Mouse (Mus musculus): ENCODE results near the gene Crct1.

The Crct1 gene

GRCm38 (mm10) chr3:93015460-93016104 is at the start of gene Crct1:
Gene Crct1 (minus strand): TSS chr3:93015687.
- DNase-seq (ENCODE audit: low read depth): no peak

DNA sequence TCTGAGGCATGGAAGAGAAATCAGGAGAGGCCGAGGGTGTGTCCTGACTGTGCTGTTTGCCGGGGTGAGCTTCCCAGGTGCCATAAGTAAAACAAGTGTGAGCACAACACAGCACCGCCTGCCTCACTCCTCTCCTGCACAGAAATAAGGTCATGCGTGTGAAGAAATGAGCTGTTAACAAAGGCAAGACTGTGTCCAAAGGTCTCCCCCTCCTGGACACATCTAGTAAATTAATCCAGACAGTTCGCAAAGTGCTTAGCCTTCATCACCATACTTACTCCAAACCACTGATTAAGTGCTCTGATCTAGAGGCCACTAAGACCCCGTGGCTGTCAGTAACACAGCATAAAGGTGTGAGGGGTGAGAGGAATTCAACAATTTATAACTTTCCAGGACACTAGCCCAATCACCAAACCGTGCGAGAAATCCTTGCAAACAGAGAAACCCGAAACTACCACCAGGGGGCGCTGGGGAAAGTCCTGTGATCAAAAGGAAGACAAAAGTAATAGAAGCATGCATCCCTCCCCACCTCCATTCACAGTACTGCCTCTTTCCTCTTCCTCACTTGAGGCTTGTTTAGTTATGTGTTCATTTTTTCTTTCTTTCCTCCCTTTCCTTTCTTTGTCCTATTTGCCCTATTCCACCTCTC is 37.5 kb upstream of the Crct1 start:
- no peak for DNase-seq (ENCODE audit: low read depth)

DNA sequence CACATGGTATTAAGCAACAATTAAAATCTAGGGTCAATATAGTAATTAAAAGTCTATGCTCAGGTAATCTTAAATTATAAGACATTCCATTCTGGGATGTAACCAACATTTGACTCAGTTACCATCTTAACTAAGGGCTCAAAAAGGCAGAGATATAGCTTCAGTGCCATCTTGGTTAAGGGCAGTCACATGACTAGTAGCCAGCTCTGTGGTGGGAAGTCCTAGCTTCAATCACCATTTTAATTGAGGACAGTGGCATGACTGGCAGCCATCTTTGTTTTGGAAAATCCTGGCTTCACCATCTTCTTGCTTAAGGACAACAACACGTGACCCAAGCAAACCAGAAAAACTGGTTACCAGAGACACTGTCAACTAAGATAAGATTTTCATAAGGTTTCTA is 34.7 kb upstream of the Crct1 start:
- no peak for DNase-seq (ENCODE audit: low read depth)

DNA sequence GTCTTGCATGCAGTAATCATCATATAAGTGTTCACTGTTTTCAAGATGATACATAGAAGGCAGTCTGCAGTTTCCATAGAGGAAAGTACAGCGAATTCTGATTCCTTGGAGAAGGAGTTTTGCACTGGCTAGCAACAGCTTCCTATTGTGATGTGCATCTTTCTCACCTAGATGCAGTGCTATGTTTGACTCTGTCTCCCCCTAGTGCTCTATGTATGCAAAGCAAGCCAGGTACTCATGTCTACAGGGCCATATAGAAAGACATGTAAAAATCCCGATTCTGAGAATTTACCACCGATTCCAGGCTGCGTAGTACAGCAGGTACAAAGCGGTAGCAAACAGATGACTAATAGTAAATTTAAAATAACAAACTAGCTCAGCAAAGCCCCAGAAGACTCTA is 16.0 kb upstream of the Crct1 start:
- no peak for DNase-seq (ENCODE audit: low read depth)

DNA sequence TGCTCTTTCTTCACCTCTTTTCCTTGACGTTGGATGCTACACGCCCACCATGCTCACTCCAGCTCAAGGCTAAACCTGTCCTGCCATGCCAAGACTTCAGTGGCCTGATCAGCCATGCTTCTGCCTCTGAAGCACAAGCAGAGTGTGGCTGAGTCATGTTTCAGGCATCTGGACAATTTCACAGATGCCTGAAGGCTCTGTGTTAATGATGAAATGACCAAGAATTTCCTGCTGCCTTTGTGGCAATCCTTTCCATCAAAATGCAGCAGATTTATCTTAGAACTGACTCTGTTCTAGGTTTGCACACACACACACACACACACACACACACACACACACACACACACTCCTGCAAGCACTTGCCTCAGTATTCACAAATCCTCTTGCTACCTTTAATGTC is 10.0 kb upstream of the Crct1 start:
- DNase-seq (ENCODE audit: low read depth): no peak

DNA sequence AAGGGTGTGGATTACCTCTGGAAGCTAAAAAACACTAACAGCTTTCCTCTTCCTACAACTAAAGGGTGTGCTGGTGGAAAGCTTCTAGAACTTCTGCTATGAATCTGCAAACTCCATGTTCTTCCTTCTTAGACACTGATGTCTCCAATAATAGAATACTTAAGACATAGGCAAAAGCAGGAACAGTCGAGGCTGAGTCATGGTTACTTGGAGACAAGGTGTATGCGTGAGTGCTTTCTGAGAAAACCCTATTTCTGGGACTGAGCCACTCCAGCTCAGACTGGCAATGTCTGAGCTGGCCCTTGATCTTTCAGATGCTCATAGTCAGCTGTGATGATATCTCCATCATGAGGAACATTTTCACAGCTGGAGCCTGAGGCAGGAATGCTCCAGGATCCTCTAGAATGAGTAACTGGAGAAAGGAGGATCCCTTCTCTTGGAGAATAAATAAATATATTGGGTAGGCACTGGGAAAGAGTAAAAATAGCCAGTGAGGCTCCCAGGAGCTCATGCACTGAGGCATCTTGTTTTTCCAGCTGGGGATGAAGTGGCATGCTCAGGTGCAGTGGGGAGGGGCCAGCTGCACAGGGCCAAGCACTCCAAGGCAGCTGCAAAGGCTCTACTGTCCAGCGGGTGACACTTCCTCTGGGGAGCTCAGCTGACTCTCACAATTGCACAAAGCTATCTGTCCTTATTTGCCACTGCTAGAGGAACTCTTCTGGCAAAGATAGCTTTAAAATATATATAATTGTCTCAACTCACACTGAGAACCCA is 8.1 kb upstream of the Crct1 start:
- DNase-seq (ENCODE audit: low read depth): no peak

DNA sequence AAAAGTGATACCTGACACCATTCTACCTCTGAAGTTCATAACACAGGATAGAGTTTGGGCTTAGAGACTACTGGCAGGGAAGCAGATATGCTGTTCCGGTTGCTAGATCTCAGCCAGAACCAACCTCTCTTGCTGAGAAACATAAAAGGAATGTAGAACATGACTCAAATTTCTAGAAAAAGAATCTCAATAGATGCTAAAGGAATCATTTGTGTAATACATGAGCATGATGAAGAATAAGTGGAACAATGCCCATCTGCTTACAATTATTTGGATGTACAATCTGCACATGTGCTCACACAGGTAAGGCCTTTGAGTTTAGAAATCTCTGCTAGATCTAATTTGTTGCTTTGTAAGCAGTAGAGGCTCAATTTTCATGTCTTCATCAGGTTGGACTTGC is 5.7 kb upstream of the Crct1 start:
- no peak for DNase-seq (ENCODE audit: low read depth)

DNA sequence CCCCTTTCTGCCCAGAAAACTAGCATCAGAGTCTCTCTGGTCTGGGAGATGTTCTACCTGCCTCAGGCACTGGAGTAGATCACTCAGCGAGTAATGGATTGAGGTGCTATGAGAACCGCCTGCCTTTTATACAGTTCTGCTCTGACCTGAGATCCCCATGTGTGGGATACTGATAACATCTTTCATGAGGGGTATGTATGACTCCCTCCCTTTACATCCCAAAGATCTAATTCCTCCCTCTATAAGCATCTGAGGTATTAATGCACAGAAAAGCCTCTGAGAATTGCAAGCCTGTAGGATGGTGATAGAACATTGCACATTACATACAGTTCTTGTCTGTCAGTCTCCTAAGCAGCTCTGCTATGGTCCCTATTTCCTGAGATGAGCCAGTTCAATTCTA is 3.5 kb upstream of the Crct1 start, which contains the start of gene Lce1m:
Gene Lce1m (minus strand): TSS at position 101 of the 400 bp plus-strand sequence.
- no peak for DNase-seq (ENCODE audit: low read depth)

DNA sequence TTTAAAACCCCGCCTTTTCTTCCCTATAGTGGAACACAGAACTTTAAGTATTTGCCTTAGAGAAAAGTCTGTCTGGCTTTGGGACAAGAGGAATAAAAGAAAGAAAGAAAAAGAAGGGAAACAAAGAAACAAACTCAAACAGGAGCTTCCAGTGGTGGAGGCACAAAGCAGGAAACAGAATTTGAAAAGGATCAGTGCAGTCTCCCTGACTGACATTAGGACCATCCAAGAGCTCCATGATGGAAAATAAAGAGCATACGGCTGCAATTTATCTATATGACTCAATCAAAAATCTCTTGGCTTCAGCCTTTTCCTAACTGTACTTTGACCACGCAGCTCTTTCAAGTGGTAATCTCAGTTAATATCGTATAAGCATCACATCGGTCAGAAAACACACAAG is 616 bp downstream of the Crct1 start:
- DNase-seq (ENCODE audit: low read depth): no peak

DNA sequence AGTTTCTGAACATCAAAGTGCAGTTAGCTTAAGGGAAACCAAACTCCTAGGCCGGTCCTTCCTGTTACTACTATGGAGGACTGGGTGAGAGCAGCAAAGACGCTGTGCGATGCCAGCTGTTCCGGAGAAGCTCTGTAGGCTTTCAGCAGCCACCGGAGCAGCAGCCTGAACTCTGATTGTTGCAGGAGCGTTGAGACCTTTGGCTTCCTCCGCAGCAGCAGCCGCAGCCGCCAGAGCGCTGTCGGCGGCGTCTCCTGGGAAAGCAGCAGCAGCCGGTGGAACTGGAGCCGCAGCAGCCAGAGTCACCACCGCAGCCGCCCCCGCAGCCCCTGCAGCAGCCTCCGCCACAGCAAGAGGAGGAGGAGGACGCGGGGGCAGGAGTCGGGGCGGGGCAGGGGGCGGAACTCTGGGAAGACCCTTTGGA is 1.1 kb downstream of the Crct1 start:
- no peak for DNase-seq (ENCODE audit: low read depth)

DNA sequence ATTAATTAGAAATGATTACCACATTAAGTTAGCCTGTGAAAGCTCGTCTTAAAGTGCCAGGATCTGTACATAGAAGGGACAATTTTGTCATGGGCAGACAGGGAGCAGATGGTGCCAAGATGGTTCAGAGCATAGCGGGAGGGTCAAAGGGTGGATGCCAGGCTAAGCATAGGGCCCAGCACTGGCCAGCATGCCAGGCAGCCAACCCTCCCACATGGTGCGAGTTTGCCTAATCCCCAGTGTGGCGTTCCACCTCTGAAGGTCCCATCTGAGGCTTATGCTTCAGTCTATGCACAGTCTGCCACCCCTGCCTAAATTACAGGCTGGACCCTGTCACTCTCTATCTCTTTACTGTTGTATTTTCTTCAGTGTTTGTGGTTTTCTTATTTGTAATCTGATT is 12.6 kb downstream of the Crct1 start:
- DNase-seq (ENCODE audit: low read depth): no peak

DNA sequence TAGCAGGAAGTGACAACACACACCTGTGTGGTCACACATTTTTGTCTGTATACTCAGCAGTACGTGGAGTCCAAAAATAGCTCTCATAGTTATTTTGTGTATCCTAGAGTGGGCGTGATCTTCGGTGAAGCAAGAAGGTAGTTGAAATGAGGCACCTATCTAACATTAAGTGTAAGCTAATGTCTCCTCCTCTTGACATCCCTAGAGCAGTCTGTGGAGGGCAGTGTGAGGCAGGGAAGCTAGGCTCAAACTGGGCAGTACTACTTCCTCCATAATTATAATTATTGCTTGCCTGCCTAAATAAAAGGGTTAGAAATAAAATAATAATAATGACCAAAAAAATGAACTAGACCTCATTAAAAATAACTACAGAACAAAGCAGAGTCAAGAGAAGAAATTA is 14.9 kb downstream of the Crct1 start:
- no peak for DNase-seq (ENCODE audit: low read depth)

GRCm38 (mm10) chr3:92998691-92999090 is 16.8 kb downstream of the Crct1 start:
- DNase-seq (ENCODE audit: low read depth): no peak

GRCm38 (mm10) chr3:92991926-92992325 is 23.6 kb downstream of the Crct1 start, which contains the start of gene Lce3f:
Gene Lce3f (plus strand): TSS chr3:92992226.
- DNase-seq (ENCODE audit: low read depth): no peak

DNA sequence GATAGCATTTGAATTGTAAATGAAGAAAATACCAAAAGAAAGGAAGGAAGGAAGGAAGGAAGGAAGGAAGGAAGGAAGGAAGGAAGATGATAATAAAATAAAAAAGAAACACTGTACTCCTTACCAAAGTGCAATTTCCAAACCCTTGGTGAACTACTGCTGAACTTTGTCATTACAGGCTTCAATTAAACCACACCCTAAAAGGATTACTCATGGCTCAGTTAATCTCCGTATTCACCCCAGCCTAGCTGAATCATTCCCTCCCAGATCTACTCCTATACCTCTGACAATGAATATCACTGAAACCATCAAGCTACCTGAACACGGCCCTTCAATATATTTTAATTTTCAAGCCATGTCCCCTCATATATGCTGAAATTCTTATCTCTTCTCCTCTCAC is 37.0 kb downstream of the Crct1 start:
- DNase-seq (ENCODE audit: low read depth): no peak

DNA sequence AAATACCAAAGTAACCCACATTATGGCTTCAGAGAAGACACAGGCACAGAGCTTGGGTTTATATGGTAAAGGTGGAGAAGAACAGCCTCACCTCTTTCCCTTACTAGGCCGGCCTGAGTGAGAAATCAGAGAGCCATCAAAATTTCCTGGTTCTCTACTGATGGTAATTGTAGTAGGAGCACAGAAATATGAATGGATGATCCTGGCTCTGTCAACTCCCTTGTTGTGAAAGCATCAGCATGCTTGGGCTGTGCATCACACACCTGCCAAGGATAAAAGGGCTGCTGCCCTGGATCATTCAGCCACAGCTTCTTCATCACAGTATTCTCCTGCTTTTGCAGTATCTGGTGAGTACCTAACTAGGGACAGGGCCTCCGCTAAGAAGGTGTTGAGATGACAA is 48.7 kb downstream of the Crct1 start, which contains the start of gene Lce3e:
Gene Lce3e (plus strand): TSS at position 301 of the 400 bp plus-strand sequence.
- no peak for DNase-seq (ENCODE audit: low read depth)

Data from naive thymus-derived CD4-positive, alpha-beta T cell, adult 2 months (primary cell).